Mouse (Mus musculus): Measurements from ENCODE around the gene Hs6st1. TPM values are rescaled to one million over a fixed set of nuclear protein-coding genes. Genes with fewer than 3 reads are reported as not detected.

The Hs6st1 gene
- polyA plus RNA-seq, 1 experiment from 2014 or later = 15.0 TPM

GRCm38 (mm10) chr1:36062088-36062805, 6.0 kb upstream of the Hs6st1 start:
- DNase-seq (ENCODE audit: low spot score) = peak; percentile 30
- H3K9ac ChIP-seq (ENCODE audit: low read depth, low read length) = no peak overlapping the region
- H3K4me2 ChIP-seq = no peak overlapping the region
- 69% methylated on average over 11 of the region's 11 CpGs for WGBS
- H3K4me3 ChIP-seq (ENCODE audit: low read depth, low read length) = no peak overlapping the region
- no peaks in the 10 kb centered on the region for H3K9me3 ChIP-seq (ENCODE audit: control insufficient read depth, low read length)
- no peaks in the 10 kb centered on the region; the same call in 1 of the 2 replicates for H3K27me3 ChIP-seq (replicated peaks; ENCODE audit: control insufficient read depth, insufficient read depth, low read length)
- peak; percentile 72 for ATAC-seq (replicated peaks; ENCODE audit: low FRiP score)
- H3K4me1 ChIP-seq (replicated peaks; ENCODE audit: control insufficient read depth, insufficient read depth, low read length) = peaks cover 20% of the 10 kb centered on the region
- H3K36me3 ChIP-seq (ENCODE audit: control insufficient read depth, insufficient read depth, low read length) = no peaks in the 10 kb centered on the region
- H3K27ac ChIP-seq (ENCODE audit: low read depth, low read length) = no peak overlapping the region

- no peak overlapping the region for H3K4me2 ChIP-seq
- H3K27ac ChIP-seq (ENCODE audit: low read depth, low read length) = no peak overlapping the region
- no peaks in the 10 kb centered on the region for H3K36me3 ChIP-seq (ENCODE audit: control insufficient read depth, insufficient read depth, low read length)
- H3K27me3 ChIP-seq (replicated peaks; ENCODE audit: control insufficient read depth, insufficient read depth, low read length) = no peaks in the 10 kb centered on the region; the same call in 1 of the 2 replicates
- ATAC-seq (replicated peaks; ENCODE audit: low FRiP score) = no peak
- H3K9ac ChIP-seq (ENCODE audit: low read depth, low read length) = no peak overlapping the region
- peaks cover 27% of the 10 kb centered on the region for H3K4me1 ChIP-seq (replicated peaks; ENCODE audit: control insufficient read depth, insufficient read depth, low read length)
- no peak overlapping the region for H3K4me3 ChIP-seq (ENCODE audit: low read depth, low read length)
- no peaks in the 10 kb centered on the region for H3K9me3 ChIP-seq (ENCODE audit: control insufficient read depth, low read length)
- DNase-seq (ENCODE audit: low spot score) = peak; percentile 28
- WGBS = 76% methylated on average over 9 of the region's 9 CpGs
Observed at GRCm38 (mm10) chr1:36062826-36063640, 5.2 kb upstream of the Hs6st1 start.

GRCm38 (mm10) chr1:36063641-36063955, 4.6 kb upstream of the Hs6st1 start:
- Histone ChIP-seq H3K27ac (ENCODE audit: low read depth, low read length) (no peak overlapping the region), H3K9me3 (ENCODE audit: control insufficient read depth, low read length) (no peaks in the 10 kb centered on the region), H3K9ac (ENCODE audit: low read depth, low read length) (no peak overlapping the region), H3K4me3 (ENCODE audit: low read depth, low read length) (no peak overlapping the region), H3K27me3 (replicated peaks; ENCODE audit: control insufficient read depth, insufficient read depth, low read length) (no peaks in the 10 kb centered on the region; the same call in 1 of the 2 replicates), H3K4me1 (replicated peaks; ENCODE audit: control insufficient read depth, insufficient read depth, low read length) (peaks cover 27% of the 10 kb centered on the region), H3K36me3 (ENCODE audit: control insufficient read depth, insufficient read depth, low read length) (no peaks in the 10 kb centered on the region), H3K4me2 (no peak overlapping the region)
- ATAC-seq (replicated peaks; ENCODE audit: low FRiP score) = no peak
- peak; percentile 16 for DNase-seq (ENCODE audit: low spot score)
- 67% methylated on average over 2 of the region's 2 CpGs for WGBS

- H3K27ac ChIP-seq (ENCODE audit: low read depth, low read length) = no peak overlapping the region
- H3K4me3 ChIP-seq (ENCODE audit: low read depth, low read length) = no peak overlapping the region
- H3K4me1 ChIP-seq (replicated peaks; ENCODE audit: control insufficient read depth, insufficient read depth, low read length) = peaks cover 28% of the 10 kb centered on the region
Observed at GRCm38 (mm10) chr1:36064223-36064622, 4.0 kb upstream of the Hs6st1 start.

GRCm38 (mm10) chr1:36064861-36065760, 3.1 kb upstream of the Hs6st1 start:
- H3K4me1 ChIP-seq (replicated peaks; ENCODE audit: control insufficient read depth, insufficient read depth, low read length) = peaks cover 36% of the 10 kb centered on the region
- no peaks in the 10 kb centered on the region for H3K9me3 ChIP-seq (ENCODE audit: control insufficient read depth, low read length)
- H3K36me3 ChIP-seq (ENCODE audit: control insufficient read depth, insufficient read depth, low read length) = no peaks in the 10 kb centered on the region
- peak overlapping the region; percentile 60 for H3K4me2 ChIP-seq
- H3K9ac ChIP-seq (ENCODE audit: low read depth, low read length) = peak overlapping the region; percentile 61
- DNase-seq (ENCODE audit: low spot score) (peak; percentile 84), ATAC-seq (replicated peaks; ENCODE audit: low FRiP score) (peak; percentile 60)
- H3K27me3 ChIP-seq (replicated peaks; ENCODE audit: control insufficient read depth, insufficient read depth, low read length) = no peaks in the 10 kb centered on the region; the same call in 1 of the 2 replicates
- WGBS = 2% methylated on average over 24 of the region's 24 CpGs
- 0 out of 2 replicates have a peak overlapping the region, but pooled peaks have one; percentile 16 for H3K27ac ChIP-seq (ENCODE audit: low read depth, low read length)
- H3K4me3 ChIP-seq (ENCODE audit: low read depth, low read length) = peak overlapping the region; percentile 22

More at GRCm38 (mm10) chr1:36064223-36064622, 4.0 kb upstream of the Hs6st1 start:
- H3K4me2 ChIP-seq = peak overlapping the region; percentile 60
- WGBS = 58% methylated on average over 4 of the region's 4 CpGs
- H3K9ac ChIP-seq (ENCODE audit: low read depth, low read length) = peak overlapping the region; percentile 61
- H3K9me3 ChIP-seq (ENCODE audit: control insufficient read depth, low read length) = no peaks in the 10 kb centered on the region
- no peaks in the 10 kb centered on the region; the same call in 1 of the 2 replicates for H3K27me3 ChIP-seq (replicated peaks; ENCODE audit: control insufficient read depth, insufficient read depth, low read length)
- no peak for ATAC-seq (replicated peaks; ENCODE audit: low FRiP score)
- no peak for DNase-seq (ENCODE audit: low spot score)
- no peaks in the 10 kb centered on the region for H3K36me3 ChIP-seq (ENCODE audit: control insufficient read depth, insufficient read depth, low read length)

- Histone ChIP-seq H3K36me3 (ENCODE audit: control insufficient read depth, insufficient read depth, low read length) (no peaks in the 10 kb centered on the region), H3K4me2 (peak overlapping the region; percentile 60), H3K27me3 (replicated peaks; ENCODE audit: control insufficient read depth, insufficient read depth, low read length) (no peaks in the 10 kb centered on the region; the same call in 1 of the 2 replicates), H3K9me3 (ENCODE audit: control insufficient read depth, low read length) (no peaks in the 10 kb centered on the region), H3K4me1 (replicated peaks; ENCODE audit: control insufficient read depth, insufficient read depth, low read length) (peaks cover 42% of the 10 kb centered on the region), H3K27ac (ENCODE audit: low read depth, low read length) (no peak overlapping the region), H3K9ac (ENCODE audit: low read depth, low read length) (no peak overlapping the region), H3K4me3 (ENCODE audit: low read depth, low read length) (no peak overlapping the region)
- ATAC-seq (replicated peaks; ENCODE audit: low FRiP score) (no peak), DNase-seq (ENCODE audit: low spot score) (peak; percentile 31)
- WGBS = 61% methylated on average over 9 of the region's 9 CpGs
Observed at GRCm38 (mm10) chr1:36065761-36066150, 2.4 kb upstream of the Hs6st1 start.

- DNase-seq (ENCODE audit: low spot score) = peak; percentile 28
- H3K9ac ChIP-seq (ENCODE audit: low read depth, low read length) = no peak overlapping the region
- peaks cover 49% of the 10 kb centered on the region for H3K4me1 ChIP-seq (replicated peaks; ENCODE audit: control insufficient read depth, insufficient read depth, low read length)
- H3K4me2 ChIP-seq = no peak overlapping the region
- no peaks in the 10 kb centered on the region for H3K36me3 ChIP-seq (ENCODE audit: control insufficient read depth, insufficient read depth, low read length)
- H3K9me3 ChIP-seq (ENCODE audit: control insufficient read depth, low read length) = no peaks in the 10 kb centered on the region
- 88% methylated on average over 6 of the region's 6 CpGs for WGBS
- no peak for ATAC-seq (replicated peaks; ENCODE audit: low FRiP score)
- no peak overlapping the region for H3K27ac ChIP-seq (ENCODE audit: low read depth, low read length)
- H3K27me3 ChIP-seq (replicated peaks; ENCODE audit: control insufficient read depth, insufficient read depth, low read length) = no peaks in the 10 kb centered on the region; the same call in 1 of the 2 replicates
- H3K4me3 ChIP-seq (ENCODE audit: low read depth, low read length) = no peak overlapping the region
Observed at GRCm38 (mm10) chr1:36066216-36066980, 1.8 kb upstream of the Hs6st1 start.

Measured in liver, embryonic 11.5 days (tissue).